Mouse (Mus musculus): Measurements from ENCODE around the gene Cluap1. TPM values are rescaled to one million over a fixed set of nuclear protein-coding genes. Genes with fewer than 3 reads are reported as not detected.

Cluap1 gene
- polyA plus RNA-seq, 2 experiments: 28.1 to 29.9 TPM

DNA sequence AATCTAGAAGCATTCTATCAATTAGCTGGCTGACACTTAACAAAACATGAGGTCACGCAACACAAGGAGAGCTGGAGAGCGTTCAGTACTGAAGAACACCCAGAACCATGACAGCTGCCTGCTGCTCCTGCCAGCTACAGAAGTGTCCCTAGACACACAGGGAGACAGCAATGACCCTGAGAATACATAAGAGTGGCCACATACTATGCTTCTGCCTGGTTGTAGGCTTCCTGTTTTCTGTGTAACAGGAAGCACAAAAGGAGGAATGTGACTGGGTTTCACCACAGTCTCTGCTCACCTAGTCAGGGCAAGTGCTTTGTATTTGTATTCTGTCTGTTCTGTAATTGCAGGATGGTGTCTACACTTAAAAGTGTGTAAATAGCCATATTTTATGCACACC, 12.2 kb downstream of the Cluap1 start:
- no peak overlapping the region for H3K4me2 ChIP-seq (replicated peaks; ENCODE audit: low read depth, low read length, severe bottlenecking)
- no peak for TF ChIP-seq POLR2A (IDR thresholded peaks at IDR 0.05; ENCODE audit: borderline replicate concordance, extremely low read depth, insufficient read depth, insufficient read length)
- H3K27me3 ChIP-seq (ENCODE audit: control insufficient read depth, insufficient read depth, low read length): no peaks in the 10 kb centered on the region
- no peaks in the 10 kb centered on the region for H3K9me3 ChIP-seq (ENCODE audit: control insufficient read depth, low read length)
- no peak overlapping the region for H3K4me3 ChIP-seq (replicated peaks; ENCODE audit: low read length)
- WGBS: 92% methylated on average over 2 of the region's 2 CpGs
- no peak overlapping the region for H3K9ac ChIP-seq (ENCODE audit: low read depth, low read length, severe bottlenecking)
- DNase-seq (ENCODE audit: low spot score): no peak
- peaks cover 62% of the 10 kb centered on the region for H3K36me3 ChIP-seq (ENCODE audit: control insufficient read depth, insufficient read depth, low read length)
- no peaks in the 10 kb centered on the region; the same call in 1 of the 2 replicates for H3K4me1 ChIP-seq (ENCODE audit: control insufficient read depth, insufficient read depth, low read length)
- H3K27ac ChIP-seq (replicated peaks; ENCODE audit: low read depth, low read length): no peak overlapping the region
- no peak for ATAC-seq (ENCODE audit: low FRiP score, low read depth)

DNA sequence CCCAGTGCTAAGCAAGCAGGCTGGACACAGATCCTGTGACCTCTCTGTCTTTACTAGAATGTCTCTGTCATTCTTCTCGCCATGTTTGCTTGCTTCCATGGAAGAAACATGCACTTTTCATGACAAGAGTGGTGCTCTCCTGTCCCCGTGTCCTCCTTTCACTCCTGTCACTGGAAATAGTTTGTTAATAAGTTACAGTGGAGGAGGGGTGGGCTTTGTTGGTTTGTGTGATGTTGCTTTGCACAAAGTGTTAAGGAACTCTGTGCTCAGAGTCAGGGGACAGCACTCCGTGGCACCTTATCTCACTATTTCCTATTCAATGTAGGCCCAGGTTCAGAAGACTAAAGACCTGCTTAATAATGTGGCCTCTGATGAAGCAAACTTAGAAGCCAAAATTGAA, 14.9 kb downstream of the Cluap1 start:
- H3K4me2 ChIP-seq (replicated peaks; ENCODE audit: low read depth, low read length, severe bottlenecking): no peak overlapping the region
- H3K27me3 ChIP-seq (ENCODE audit: control insufficient read depth, insufficient read depth, low read length): no peaks in the 10 kb centered on the region
- no peak for DNase-seq (ENCODE audit: low spot score)
- TF ChIP-seq POLR2A (IDR thresholded peaks at IDR 0.05; ENCODE audit: borderline replicate concordance, extremely low read depth, insufficient read depth, insufficient read length): no peak
- H3K4me3 ChIP-seq (replicated peaks; ENCODE audit: low read length): no peak overlapping the region
- peak overlapping the region; percentile 83 for H3K27ac ChIP-seq (replicated peaks; ENCODE audit: low read depth, low read length)
- no peak for ATAC-seq (ENCODE audit: low FRiP score, low read depth)
- WGBS: 80% methylated on average over 3 of the region's 3 CpGs
- peaks cover 52% of the 10 kb centered on the region for H3K36me3 ChIP-seq (ENCODE audit: control insufficient read depth, insufficient read depth, low read length)
- no peaks in the 10 kb centered on the region; the same call in 1 of the 2 replicates for H3K4me1 ChIP-seq (ENCODE audit: control insufficient read depth, insufficient read depth, low read length)
- H3K9ac ChIP-seq (ENCODE audit: low read depth, low read length, severe bottlenecking): no peak overlapping the region
- no peaks in the 10 kb centered on the region for H3K9me3 ChIP-seq (ENCODE audit: control insufficient read depth, low read length)

DNA sequence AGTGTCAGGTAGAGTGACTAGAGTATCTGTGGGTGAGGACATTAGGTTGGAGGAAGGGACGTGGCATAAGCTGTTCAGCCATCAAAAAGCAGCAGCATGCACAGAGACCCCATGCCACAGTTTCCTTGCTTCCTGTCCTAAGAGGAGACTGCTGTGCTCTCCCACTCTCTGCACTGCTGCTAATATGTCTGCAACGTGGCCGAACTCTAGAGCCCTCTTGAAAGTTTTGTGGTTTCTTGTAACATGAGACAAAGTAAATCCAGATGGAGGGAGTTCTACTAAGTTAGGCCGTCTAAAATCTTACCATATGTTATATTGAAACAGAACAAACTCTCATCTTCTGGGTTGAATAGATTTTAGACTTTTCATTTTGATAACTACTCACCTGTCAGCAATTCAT, 15.4 kb downstream of the Cluap1 start:
- no peaks in the 10 kb centered on the region for H3K27me3 ChIP-seq (ENCODE audit: control insufficient read depth, insufficient read depth, low read length)
- DNase-seq (ENCODE audit: low spot score) (peak; percentile 81), ATAC-seq (ENCODE audit: low FRiP score, low read depth) (peak; percentile 86)
- WGBS: 17% methylated on average over 4 of the region's 4 CpGs
- H3K27ac ChIP-seq (replicated peaks; ENCODE audit: low read depth, low read length): peak overlapping the region; percentile 83
- no peak overlapping the region for H3K9ac ChIP-seq (ENCODE audit: low read depth, low read length, severe bottlenecking)
- H3K4me1 ChIP-seq (ENCODE audit: control insufficient read depth, insufficient read depth, low read length): no peaks in the 10 kb centered on the region; the same call in 1 of the 2 replicates
- no peak overlapping the region for H3K4me3 ChIP-seq (replicated peaks; ENCODE audit: low read length)
- peaks cover 54% of the 10 kb centered on the region for H3K36me3 ChIP-seq (ENCODE audit: control insufficient read depth, insufficient read depth, low read length)
- no peaks in the 10 kb centered on the region for H3K9me3 ChIP-seq (ENCODE audit: control insufficient read depth, low read length)
- TF ChIP-seq POLR2A (IDR thresholded peaks at IDR 0.05; ENCODE audit: borderline replicate concordance, extremely low read depth, insufficient read depth, insufficient read length): no peak
- H3K4me2 ChIP-seq (replicated peaks; ENCODE audit: low read depth, low read length, severe bottlenecking): no peak overlapping the region

DNA sequence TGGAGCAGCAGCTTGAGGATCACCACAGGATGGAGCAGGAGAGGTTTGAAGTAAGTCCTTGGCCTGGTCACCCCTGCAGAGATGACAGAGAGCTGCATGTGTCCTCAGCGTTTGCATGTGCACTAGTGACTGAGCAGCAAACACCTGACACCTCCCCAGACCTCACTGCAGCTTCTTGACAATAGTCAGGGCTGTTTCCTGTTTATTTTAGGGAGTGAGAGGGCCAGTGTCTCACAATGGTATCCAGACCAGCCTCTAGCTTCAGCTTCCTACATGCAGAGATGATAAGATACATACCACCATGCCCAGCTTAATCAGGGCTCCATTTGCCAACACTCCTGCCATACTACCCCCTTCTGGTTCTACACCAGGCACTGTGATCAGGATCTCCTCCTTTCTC, 20.0 kb downstream of the Cluap1 start:
- 69% methylated on average over 1 of the region's 1 CpGs for WGBS
- H3K4me1 ChIP-seq (ENCODE audit: control insufficient read depth, insufficient read depth, low read length): no peaks in the 10 kb centered on the region; the same call in 1 of the 2 replicates

DNA sequence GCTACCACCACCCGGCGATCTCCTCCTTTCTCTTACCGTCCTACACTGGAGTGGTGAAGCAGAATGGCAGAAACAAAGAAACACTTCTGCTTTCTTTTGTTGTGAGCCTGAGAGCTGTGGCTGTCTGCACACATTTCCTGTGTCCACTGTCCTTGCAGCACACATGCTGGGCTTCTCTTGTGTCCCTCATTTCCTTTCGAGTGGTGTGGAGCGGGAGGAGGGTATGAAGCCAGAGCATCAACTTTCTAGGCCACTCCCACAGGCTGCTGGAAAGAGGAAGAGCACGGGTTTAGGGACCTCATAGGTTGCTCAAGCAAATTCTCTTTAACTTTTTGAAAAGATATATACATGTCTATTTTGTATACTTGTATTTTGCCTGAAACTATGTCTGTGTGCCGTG, 20.6 kb downstream of the Cluap1 start:
- no peak for DNase-seq (ENCODE audit: low spot score)
- peaks cover 57% of the 10 kb centered on the region for H3K36me3 ChIP-seq (ENCODE audit: control insufficient read depth, insufficient read depth, low read length)
- no peak overlapping the region for H3K4me2 ChIP-seq (replicated peaks; ENCODE audit: low read depth, low read length, severe bottlenecking)
- H3K27ac ChIP-seq (replicated peaks; ENCODE audit: low read depth, low read length): no peak overlapping the region
- no peak for ATAC-seq (ENCODE audit: low FRiP score, low read depth)
- 85% methylated on average over 7 of the region's 7 CpGs for WGBS
- H3K9ac ChIP-seq (ENCODE audit: low read depth, low read length, severe bottlenecking): no peak overlapping the region
- no peaks in the 10 kb centered on the region; the same call in 1 of the 2 replicates for H3K4me1 ChIP-seq (ENCODE audit: control insufficient read depth, insufficient read depth, low read length)
- no peaks in the 10 kb centered on the region for H3K9me3 ChIP-seq (ENCODE audit: control insufficient read depth, low read length)
- no peak overlapping the region for H3K4me3 ChIP-seq (replicated peaks; ENCODE audit: low read length)
- no peaks in the 10 kb centered on the region for H3K27me3 ChIP-seq (ENCODE audit: control insufficient read depth, insufficient read depth, low read length)
- TF ChIP-seq POLR2A (IDR thresholded peaks at IDR 0.05; ENCODE audit: borderline replicate concordance, extremely low read depth, insufficient read depth, insufficient read length): no peak

More for the DNA sequence above, 20.0 kb downstream of the Cluap1 start:
- ATAC-seq (ENCODE audit: low FRiP score, low read depth): no peak
- DNase-seq (ENCODE audit: low spot score): no peak
- H3K4me2 ChIP-seq (replicated peaks; ENCODE audit: low read depth, low read length, severe bottlenecking): no peak overlapping the region
- no peaks in the 10 kb centered on the region for H3K27me3 ChIP-seq (ENCODE audit: control insufficient read depth, insufficient read depth, low read length)
- no peak for TF ChIP-seq POLR2A (IDR thresholded peaks at IDR 0.05; ENCODE audit: borderline replicate concordance, extremely low read depth, insufficient read depth, insufficient read length)
- H3K4me3 ChIP-seq (replicated peaks; ENCODE audit: low read length): no peak overlapping the region
- H3K27ac ChIP-seq (replicated peaks; ENCODE audit: low read depth, low read length): no peak overlapping the region
- H3K36me3 ChIP-seq (ENCODE audit: control insufficient read depth, insufficient read depth, low read length): peaks cover 51% of the 10 kb centered on the region
- no peaks in the 10 kb centered on the region for H3K9me3 ChIP-seq (ENCODE audit: control insufficient read depth, low read length)
- H3K9ac ChIP-seq (ENCODE audit: low read depth, low read length, severe bottlenecking): no peak overlapping the region

DNA sequence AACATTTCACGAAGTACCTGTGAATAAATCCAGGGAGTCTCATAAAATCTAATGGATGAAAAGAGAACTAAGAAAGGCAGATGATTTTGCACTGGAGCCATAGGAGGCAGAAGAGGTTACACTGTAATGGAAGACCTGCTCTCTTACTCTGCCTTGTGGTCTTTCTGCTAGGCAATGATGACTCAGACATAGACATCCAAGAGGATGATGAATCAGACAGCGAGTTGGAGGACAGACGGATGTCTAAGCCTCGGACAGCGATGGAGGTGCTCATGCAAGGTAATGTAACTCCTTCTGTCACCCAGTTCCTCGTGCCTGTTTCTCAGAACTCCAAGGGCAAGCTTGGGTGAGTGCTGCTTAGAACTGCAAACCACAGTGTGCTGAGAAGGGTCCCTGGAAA, 24.9 kb downstream of the Cluap1 start:
- H3K36me3 ChIP-seq (ENCODE audit: control insufficient read depth, insufficient read depth, low read length): peaks cover 66% of the 10 kb centered on the region
- no peaks in the 10 kb centered on the region for H3K27me3 ChIP-seq (ENCODE audit: control insufficient read depth, insufficient read depth, low read length)
- 89% methylated on average over 6 of the region's 6 CpGs for WGBS

More for the DNA sequence above, 24.9 kb downstream of the Cluap1 start:
- DNase-seq (ENCODE audit: low spot score) (no peak), ATAC-seq (ENCODE audit: low FRiP score, low read depth) (no peak)
- H3K4me3 ChIP-seq (replicated peaks; ENCODE audit: low read length): no peak overlapping the region
- H3K27ac ChIP-seq (replicated peaks; ENCODE audit: low read depth, low read length): no peak overlapping the region
- no peak overlapping the region for H3K9ac ChIP-seq (ENCODE audit: low read depth, low read length, severe bottlenecking)
- no peaks in the 10 kb centered on the region for H3K4me1 ChIP-seq (ENCODE audit: control insufficient read depth, insufficient read depth, low read length)
- TF ChIP-seq POLR2A (IDR thresholded peaks at IDR 0.05; ENCODE audit: borderline replicate concordance, extremely low read depth, insufficient read depth, insufficient read length): no peak
- H3K4me2 ChIP-seq (replicated peaks; ENCODE audit: low read depth, low read length, severe bottlenecking): no peak overlapping the region
- H3K9me3 ChIP-seq (ENCODE audit: control insufficient read depth, low read length): no peaks in the 10 kb centered on the region
